Mouse (Mus musculus): ENCODE results near the gene Golt1a. TPM values are rescaled to one million over a fixed set of nuclear protein-coding genes. Genes with fewer than 3 reads are reported as not detected.

The Golt1a gene
- total and polyA plus RNA-seq, 3 experiments, result not detected

DNA sequence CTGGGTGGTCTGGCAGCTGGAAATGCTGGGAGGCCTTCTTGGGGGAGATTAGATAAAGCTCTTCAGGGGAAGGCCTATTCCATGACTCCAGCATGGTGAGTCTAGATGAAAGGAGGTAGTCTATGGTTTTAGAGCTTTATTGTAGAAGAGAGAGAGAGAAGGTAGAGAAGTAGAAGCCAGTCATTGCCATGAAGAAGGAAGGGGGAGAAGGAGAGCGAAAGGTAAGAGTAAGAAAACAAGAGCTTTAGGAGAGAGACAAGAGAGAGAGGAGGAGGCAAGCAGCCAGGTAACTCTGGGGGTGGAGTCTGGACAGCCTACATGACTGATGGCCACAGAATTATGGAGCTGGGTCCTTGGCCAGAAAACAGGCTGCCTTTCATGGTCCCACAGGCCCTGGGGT lies 40.6 kb downstream of the Golt1a start, which contains the start of gene Ren1:
Gene Ren1 (plus strand): TSS at position 301 of the 400 bp plus-strand sequence.
- H3K4me3 ChIP-seq (ENCODE audit: control insufficient read depth in 1 of 2, insufficient read depth in 1 of 2, low read depth in 2 of 2, low read length in 2 of 2), result no peak within 1 kb of the TSS
- no peaks in the 10 kb centered on the region for H3K79me2 ChIP-seq (ENCODE audit: control insufficient read depth, insufficient read depth, low read length, poor library complexity)
- no peak within 1 kb of the TSS for H3K27ac ChIP-seq (ENCODE audit: control insufficient read depth, low read depth, low read length)
- no peak for DNase-seq (ENCODE audit: low read depth, low spot score)
- no peak within 1 kb of the TSS for H3K9ac ChIP-seq (ENCODE audit: control insufficient read depth, low read depth, low read length, poor library complexity, severe bottlenecking)
- peaks cover 0 to 9% of the 10 kb centered on the region in 2 experiments; a peak in 2 of 4 replicates for H3K4me1 ChIP-seq (ENCODE audit: control insufficient read depth in 1 of 2, insufficient read depth in 2 of 2, low read length in 2 of 2)
- TF ChIP-seq MEF2A (IDR thresholded peaks at IDR 0.05; ENCODE audit: extremely low read depth, insufficient replicate concordance, low read depth, low read length, poor library complexity, severe bottlenecking), result no peak
- TF ChIP-seq MAX (IDR thresholded peaks at IDR 0.05; ENCODE audit: low read length), result no peak
- H3K36me3 ChIP-seq (ENCODE audit: control insufficient read depth in 1 of 2, insufficient read depth in 2 of 2, low read length in 2 of 2), result no peaks in the 10 kb centered on the region
- H3K27me3 ChIP-seq (ENCODE audit: control insufficient read depth in 1 of 2, insufficient read depth in 2 of 2, low read length in 2 of 2), result no peaks in the 10 kb centered on the region
- no peaks in the 10 kb centered on the region for H3K9me3 ChIP-seq (replicated peaks; ENCODE audit: insufficient read depth, low read length)

GRCm38 (mm10) chr1:133351762-133352161 lies 42.2 kb downstream of the Golt1a start:
- H3K4me3 ChIP-seq (ENCODE audit: control insufficient read depth in 1 of 2, insufficient read depth in 1 of 2, low read depth in 2 of 2, low read length in 2 of 2), result no peak overlapping the region
- H3K9me3 ChIP-seq (replicated peaks; ENCODE audit: insufficient read depth, low read length), result no peaks in the 10 kb centered on the region
- H3K36me3 ChIP-seq (ENCODE audit: control insufficient read depth in 1 of 2, insufficient read depth in 2 of 2, low read length in 2 of 2), result no peaks in the 10 kb centered on the region
- no peaks in the 10 kb centered on the region; a peak in 1 of 4 replicates for H3K27me3 ChIP-seq (ENCODE audit: control insufficient read depth in 1 of 2, insufficient read depth in 2 of 2, low read length in 2 of 2)
- DNase-seq (ENCODE audit: low read depth, low spot score), result no peak
- no peaks in the 10 kb centered on the region for H3K79me2 ChIP-seq (ENCODE audit: control insufficient read depth, insufficient read depth, low read length, poor library complexity)
- no peak overlapping the region for H3K9ac ChIP-seq (ENCODE audit: control insufficient read depth, low read depth, low read length, poor library complexity, severe bottlenecking)
- no peak overlapping the region for H3K27ac ChIP-seq (ENCODE audit: control insufficient read depth, low read depth, low read length)
- peaks cover 0 to 7% of the 10 kb centered on the region in 2 experiments; a peak in 1 of 4 replicates for H3K4me1 ChIP-seq (ENCODE audit: control insufficient read depth in 1 of 2, insufficient read depth in 2 of 2, low read length in 2 of 2)
- no peak for TF ChIP-seq TCF12 (IDR thresholded peaks at IDR 0.05; ENCODE audit: low read depth, low read length)

DNA sequence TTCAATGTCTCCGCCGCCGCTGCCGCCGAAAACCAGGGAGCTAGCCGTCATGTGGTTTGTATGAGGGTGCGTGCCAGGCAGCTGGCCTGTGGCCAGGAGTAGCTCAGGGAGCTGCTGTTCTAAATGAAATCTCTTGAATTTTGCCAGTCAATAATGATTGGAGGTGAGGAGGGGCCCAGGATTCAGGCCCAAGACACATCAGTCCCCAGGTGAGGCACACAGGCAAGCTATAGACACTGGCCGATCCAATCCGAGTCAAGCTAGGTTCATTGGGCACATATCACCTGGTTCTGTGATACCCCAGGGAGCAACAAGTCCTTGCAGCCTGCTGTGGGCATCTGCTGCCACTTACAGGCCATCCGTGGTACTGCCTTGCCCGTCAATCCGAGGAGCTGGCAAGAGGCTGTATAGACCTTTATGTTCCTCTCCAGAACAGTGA lies 43.8 kb downstream of the Golt1a start:
- Histone ChIP-seq H3K27me3 (ENCODE audit: control insufficient read depth in 1 of 2, insufficient read depth in 2 of 2, low read length in 2 of 2) (no peaks in the 10 kb centered on the region; a peak in 1 of 4 replicates), H3K79me2 (ENCODE audit: control insufficient read depth, insufficient read depth, low read length, poor library complexity) (no peaks in the 10 kb centered on the region), H3K4me3 (ENCODE audit: control insufficient read depth in 1 of 2, insufficient read depth in 1 of 2, low read depth in 2 of 2, low read length in 2 of 2) (no peak overlapping the region), H3K36me3 (ENCODE audit: control insufficient read depth in 1 of 2, insufficient read depth in 2 of 2, low read length in 2 of 2) (no peaks in the 10 kb centered on the region), H3K27ac (ENCODE audit: control insufficient read depth, low read depth, low read length) (no peak overlapping the region), H3K9ac (ENCODE audit: control insufficient read depth, low read depth, low read length, poor library complexity, severe bottlenecking) (no peak overlapping the region), H3K9me3 (replicated peaks; ENCODE audit: insufficient read depth, low read length) (no peaks in the 10 kb centered on the region), H3K4me1 (ENCODE audit: control insufficient read depth in 1 of 2, insufficient read depth in 2 of 2, low read length in 2 of 2) (no peaks in the 10 kb centered on the region)
- TF ChIP-seq TCF12 (IDR thresholded peaks at IDR 0.05; ENCODE audit: low read depth, low read length) (no peak), HCFC1 (IDR thresholded peaks at IDR 0.05; ENCODE audit: low read depth, low read length) (no peak), MAFK (IDR thresholded peaks at IDR 0.05; ENCODE audit: borderline replicate concordance, low read depth, low read length) (no peak), RAD21 (IDR thresholded peaks at IDR 0.05; ENCODE audit: low read depth, low read length) (peak; percentile 87), ETS1 (IDR thresholded peaks at IDR 0.05; ENCODE audit: low read depth, low read length) (no peak), ELF1 (IDR thresholded peaks at IDR 0.05; ENCODE audit: low read depth, low read length) (no peak), CTCF (IDR thresholded peaks at IDR 0.05 in 2 of 3, conservative IDR thresholded peaks at IDR 0.05 in 1 of 3; ENCODE audit: control insufficient read depth in 1 of 3, insufficient read depth in 1 of 3, low read depth in 2 of 3, low read length in 3 of 3, poor library complexity in 1 of 3, severe bottlenecking in 1 of 3) (peak; percentile 79 to 99 (median 87)), MYB (IDR thresholded peaks at IDR 0.05; ENCODE audit: low read depth, low read length) (no peak), UBTF (IDR thresholded peaks at IDR 0.05; ENCODE audit: borderline replicate concordance, insufficient read depth, low read depth, low read length) (no peak), BHLHE40 (IDR thresholded peaks at IDR 0.05; ENCODE audit: borderline replicate concordance, low read depth, low read length) (0 out of 2 replicates have a peak, but pooled peaks have one; percentile 32), JUND (IDR thresholded peaks at IDR 0.05; ENCODE audit: low read depth, low read length) (peak; percentile 36; the same call in 1 of the 2 replicates), POLR2AphosphoS5 (IDR thresholded peaks at IDR 0.05; ENCODE audit: borderline replicate concordance, low read depth, low read length) (no peak), SIN3A (IDR thresholded peaks at IDR 0.05; ENCODE audit: low read length) (0 out of 2 replicates have a peak, but pooled peaks have one; percentile 26), ZC3H11A (IDR thresholded peaks at IDR 0.05; ENCODE audit: low read depth, low read length) (peak; percentile 80), POLR2AphosphoS2 (IDR thresholded peaks at IDR 0.05; ENCODE audit: low read length) (peak; percentile 50; the same call in 1 of the 2 replicates), SMC3 (IDR thresholded peaks at IDR 0.05; ENCODE audit: low read depth, low read length) (peak; percentile 80), ZMIZ1 (IDR thresholded peaks at IDR 0.05; ENCODE audit: low read depth, low read length) (no peak)
- peak; percentile 87 for DNase-seq (ENCODE audit: low read depth, low spot score)

Data from MEL (cell line).